Mouse (Mus musculus) kidney, postnatal 25 days (tissue): ENCODE results near the gene Uhrf1.
"Not testable (repeated sequence)": the region's sequence is repeated elsewhere in the genome, so short reads cannot be mapped to it uniquely, and the experiment has no call there.

Source experiments
- DNase-seq, 2 experiments: peaks; one replicate each; pipeline ENCODE4 v3.0.0; 2021; ENCODE audit warnings: mixed read lengths in 2 of 2

Gene Uhrf1

DNA sequence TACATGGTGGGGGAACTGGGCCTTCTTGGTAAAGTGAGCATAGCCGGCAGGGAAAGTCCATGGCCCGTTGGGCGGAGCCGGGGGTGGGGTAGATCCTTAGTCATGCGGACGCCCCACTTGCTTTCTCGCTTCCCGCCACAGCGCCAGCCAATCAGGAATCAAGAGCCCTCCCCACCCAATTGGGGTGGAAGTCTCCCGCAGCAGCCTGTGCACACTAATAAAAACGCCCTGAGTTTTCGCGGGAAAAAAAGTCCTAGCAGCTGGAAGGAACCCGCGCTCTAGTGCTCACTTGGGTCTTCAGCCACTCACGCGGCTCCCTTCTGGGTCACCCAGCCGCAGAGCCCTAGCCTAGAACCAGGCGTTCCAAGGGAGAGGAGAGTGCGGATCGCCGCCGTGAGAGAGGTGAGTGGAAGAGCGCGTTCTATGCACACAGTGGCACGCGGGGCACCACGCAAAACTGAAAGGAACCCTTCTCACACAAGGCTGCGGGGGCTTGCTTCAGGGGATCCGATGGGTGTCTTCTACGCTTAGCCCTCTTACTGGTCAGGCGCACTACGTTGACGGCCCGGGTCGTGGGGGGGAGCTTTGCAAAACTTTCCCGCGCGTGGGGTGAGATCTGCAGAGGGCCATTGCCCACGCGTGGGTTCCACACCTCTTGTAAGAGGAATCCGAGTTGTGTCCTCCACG, at the start of gene Uhrf1:
Uhrf1 (plus strand) TSS at position 162 of the 687 bp plus-strand sequence.
- peak; percentile 82 to 93 for DNase-seq

DNA sequence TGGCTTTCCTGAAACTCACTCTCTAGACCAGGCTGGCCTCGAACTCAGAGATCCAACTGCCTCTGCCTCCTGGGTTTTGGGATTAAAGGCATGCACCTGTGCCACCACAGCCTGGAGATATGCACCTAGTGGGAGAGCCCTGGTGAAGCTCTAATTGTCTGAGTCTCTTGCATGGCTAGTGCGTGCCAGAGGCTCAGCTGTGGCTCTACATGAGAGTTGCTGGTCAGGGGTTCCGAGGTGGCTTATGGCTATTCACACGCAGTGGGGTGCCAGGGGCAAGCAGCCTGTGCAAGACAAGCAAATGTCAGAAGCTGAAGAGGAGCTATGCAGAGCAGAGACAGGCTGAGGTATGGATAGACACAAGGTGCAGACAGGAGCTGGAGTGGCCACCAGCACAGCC, 48.4 kb upstream of the Uhrf1 start:
- DNase-seq: no peak

DNA sequence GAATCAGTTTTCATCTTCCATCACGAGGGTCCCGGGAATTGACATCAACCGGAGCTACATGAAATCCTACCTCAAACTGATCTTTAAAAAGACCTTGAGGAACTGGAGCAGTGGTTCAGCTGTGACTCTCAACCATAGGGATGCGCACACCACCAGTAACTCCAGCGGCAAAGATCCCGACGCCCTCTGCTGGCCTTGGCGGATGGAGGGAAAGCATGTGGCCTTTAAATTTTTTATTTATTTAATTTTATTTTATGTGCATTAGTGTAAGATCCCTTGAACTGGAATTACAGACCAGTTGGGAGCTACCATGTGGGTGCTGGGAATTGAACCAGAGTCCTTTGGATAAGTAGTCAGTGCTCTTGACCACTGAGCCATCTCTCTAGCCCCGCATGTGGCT, 47.7 kb upstream of the Uhrf1 start:
- no peak for DNase-seq

DNA sequence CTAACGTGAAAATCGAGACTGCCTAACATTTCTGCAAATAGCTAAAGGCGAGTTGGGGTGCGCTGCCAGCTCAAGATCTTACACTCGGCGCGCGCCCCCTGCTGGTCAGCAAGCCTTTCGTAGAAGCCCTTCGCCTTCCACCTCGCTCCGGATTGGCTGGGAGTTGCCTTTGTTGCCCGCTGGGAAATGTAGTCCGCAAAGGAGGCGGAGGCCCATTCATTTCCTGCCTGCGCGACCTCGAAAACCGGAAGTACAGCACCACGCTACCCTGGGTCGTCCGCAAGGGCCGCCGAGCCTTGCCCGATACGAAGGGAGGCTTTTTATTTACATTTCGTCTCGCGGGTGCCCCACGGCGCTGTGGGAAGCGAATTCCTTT, 47.3 kb upstream of the Uhrf1 start:
- peak; percentile 99 for DNase-seq

DNA sequence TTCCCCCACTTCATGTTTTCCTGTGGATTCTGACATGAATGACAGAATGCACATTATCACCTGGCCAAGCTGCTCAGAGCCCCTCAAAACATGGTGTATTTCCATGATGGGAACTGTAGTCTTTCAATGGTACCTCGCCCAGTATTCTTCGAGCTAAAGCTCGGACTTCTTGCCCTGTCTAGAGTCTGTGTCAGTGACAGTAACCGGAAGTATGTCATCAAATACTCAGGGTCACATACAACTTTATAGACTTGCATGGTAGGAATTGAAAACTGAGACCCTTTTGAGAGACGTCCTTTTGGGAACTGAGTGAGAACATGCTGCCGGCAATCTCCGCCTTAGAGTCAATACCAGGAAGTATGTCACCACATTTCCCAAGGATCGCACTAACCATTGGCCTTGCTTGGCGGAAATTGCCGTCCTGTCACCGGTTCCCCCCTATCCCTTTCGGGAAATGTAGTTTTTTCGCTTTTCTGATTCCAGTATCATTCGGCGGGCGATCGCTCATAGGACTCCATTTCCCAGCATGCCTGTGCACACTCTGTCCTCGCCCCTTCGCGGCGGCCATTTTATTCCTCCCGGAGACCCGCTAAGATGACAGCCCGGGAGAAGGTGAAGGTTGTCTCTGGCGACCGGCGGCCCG, 46.8 kb upstream of the Uhrf1 start, which contains the start of gene Fem1a:
Fem1a (plus strand) TSS at position 572 of the 643 bp plus-strand sequence.
- peak; percentile 93 to 97 for DNase-seq

DNA sequence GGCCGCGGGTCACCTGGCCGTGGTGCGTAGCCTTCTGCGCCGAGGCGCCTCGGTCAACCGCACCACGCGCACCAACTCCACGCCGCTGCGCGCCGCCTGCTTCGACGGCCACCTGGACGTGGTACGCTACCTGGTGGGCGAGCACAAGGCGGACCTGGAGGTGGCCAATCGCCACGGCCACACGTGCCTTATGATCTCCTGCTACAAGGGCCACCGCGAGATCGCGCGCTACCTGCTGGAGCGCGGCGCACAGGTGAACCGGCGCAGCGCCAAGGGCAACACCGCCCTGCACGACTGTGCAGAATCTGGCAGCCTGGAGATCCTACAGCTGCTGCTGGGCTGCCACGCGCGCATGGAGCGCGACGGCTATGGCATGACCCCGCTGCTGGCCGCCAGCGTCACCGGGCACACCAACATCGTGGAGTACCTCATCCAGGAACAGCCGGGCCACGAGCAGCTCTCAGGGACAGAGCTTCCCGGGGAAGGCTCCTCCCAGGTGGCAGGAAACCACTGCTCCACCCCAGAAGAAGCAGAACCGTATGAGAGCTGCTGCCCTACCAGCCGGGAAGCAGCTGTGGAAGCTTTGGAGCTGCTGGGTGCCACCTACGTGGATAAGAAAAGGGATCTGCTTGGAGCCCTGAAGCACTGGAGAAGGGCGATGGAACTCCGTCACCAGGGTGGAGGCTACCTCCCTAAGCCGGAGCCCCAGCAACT, 45.8 kb upstream of the Uhrf1 start:
- peak; percentile 31 to 77 for DNase-seq

DNA sequence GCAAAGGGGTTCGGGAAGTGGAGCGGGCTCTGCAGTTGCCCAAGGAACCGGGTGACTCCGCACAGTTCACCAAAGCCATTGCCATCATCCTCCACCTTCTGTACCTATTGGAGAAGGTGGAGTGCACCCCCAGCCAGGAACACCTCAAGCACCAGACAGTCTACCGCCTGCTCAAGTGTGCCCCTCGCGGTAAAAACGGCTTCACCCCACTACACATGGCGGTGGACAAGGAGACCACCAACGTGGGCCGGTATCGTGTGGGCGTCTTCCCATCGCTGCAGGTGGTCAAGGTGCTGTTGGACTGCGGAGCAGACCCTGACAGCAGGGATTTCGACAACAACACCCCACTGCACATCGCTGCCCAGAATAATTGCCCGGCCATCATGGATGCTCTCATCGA, 44.9 kb upstream of the Uhrf1 start:
- DNase-seq: not testable (repeated sequence)

DNA sequence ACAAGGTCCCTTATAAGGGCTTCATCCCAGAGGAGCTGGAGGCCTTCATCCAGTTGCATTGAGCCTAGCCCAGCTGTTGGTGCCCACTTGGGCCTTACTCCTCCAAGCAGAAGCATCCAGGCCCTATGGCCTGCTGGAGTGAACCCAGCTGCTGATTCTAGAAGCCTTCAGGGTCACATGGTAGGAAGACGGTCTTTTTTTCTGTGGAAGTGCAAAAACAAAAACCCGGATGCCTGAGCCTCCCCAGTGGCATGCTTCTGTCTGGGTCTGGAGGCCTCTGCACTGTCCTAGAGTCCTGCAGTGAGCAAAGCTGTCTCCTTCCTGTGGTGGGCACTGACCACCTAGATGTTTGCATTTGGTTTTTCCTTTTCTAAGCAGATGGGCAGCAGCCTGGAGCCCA, 44.3 kb upstream of the Uhrf1 start:
- DNase-seq: not testable (repeated sequence)

DNA sequence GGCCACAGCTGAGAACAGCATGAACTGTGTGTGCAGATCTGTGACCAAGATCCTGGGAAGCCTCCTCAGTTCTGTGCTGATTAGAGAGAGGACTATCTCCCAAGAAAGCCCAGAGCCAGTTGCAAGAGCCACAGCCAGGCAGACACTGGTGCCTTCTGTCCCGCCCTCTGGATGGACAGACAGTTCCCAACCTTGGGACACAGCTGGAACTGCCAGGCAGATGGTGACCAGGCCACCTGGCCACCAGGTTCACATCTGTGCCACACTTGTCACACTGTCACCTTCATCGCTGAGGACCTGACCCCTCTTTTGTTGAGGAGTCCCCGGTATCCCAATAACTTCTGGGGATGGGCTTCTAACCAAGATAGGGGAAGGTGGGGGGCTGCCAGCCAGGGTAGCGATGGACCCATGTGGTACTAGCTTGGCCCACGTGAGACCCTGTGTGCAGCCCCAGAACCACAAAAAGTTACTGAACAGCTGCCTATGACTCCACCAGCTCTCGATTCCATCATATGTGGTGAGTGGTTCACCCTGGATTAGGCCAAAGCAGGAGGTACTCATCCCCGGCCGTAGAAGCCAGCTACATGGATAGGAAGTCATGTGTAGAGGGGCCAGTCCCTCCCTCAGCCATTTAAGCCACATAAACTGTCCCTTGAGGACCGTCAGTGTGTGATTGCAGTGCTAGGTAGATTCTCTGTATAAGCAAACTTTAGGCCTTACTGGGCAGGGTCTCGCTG, 43.7 kb upstream of the Uhrf1 start:
- no peak for DNase-seq

DNA sequence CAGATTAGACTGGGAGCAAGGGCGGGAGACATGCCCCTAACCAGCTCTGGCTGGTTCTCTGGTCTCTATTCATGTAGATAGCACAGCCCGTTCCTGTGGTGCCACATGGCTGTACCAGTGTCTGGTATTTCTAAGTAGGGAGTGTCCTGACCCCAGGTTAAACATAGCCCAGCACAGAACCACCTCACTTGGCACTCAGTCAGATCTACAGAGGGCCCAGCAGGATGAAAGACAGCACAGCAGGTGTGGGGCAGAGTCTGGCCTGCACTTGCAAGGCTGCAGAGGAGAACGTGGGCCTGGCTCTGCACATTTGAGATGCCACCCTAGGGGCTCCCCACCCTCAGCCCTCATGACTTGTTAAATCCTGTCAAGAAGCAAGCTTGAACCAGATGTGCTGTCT, 42.0 kb upstream of the Uhrf1 start:
- DNase-seq: peak; percentile 38 to 75

DNA sequence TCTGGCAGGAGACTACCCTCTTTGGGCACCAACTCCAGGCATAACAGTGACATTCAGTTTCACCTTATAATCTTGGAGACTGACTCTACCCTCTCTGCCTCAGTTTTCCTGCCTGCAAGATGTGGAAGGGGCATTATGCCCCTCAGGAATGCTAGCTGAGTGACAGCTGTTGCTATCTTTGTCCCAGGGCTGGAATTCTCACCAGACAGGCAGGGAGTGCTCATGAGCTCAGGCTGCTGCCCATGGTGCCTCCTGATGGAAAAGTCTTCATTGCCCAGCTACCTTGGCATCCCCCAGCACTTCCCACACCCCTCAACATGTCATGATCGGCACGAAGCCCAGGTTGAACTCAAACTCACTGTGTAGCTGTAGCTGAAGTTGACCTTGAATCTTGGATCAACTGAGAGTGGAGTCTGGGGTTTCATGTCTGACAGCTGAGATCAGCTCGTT, 40.5 kb upstream of the Uhrf1 start:
- no peak for DNase-seq

DNA sequence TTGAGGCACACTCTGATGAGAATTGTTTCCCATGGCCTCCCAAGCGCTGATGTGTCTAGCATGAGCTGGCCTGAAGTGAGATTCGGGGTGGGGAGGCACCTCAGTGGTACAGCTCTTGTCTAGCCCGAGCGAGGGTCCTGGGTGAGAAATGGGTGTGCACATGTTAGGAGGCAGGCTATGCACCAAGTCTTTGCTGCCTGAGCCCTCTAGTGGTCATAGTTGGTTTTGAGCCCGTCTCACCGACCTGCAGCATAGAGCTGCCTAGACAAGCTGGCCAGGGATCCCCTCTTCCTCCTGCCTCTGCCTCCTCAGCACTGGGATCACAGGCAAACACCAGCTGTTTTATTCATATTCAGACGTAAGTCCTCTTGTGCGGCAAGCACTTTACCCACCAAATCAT, 39.1 kb upstream of the Uhrf1 start:
- DNase-seq: peak; percentile 86 to 90

DNA sequence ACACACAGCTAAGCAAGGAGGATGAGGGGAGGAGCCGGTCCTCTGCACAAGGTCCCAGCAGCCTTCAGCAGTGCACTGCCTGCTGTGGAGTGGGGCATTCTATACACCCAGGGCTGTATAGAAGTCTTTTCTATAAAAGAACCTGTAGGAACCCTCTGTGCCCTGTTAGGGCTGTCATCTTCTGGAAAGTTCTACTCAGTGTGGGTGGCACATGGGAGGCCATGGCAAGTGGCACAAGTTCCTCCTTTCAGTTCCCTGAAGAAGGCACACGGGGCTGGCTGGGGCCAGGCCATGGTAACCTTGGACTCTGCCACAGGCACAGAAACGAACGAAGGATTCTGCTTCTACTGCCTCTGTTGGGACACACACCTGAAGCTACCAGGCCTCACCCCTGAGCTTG, 38.1 kb upstream of the Uhrf1 start:
- no peak for DNase-seq

DNA sequence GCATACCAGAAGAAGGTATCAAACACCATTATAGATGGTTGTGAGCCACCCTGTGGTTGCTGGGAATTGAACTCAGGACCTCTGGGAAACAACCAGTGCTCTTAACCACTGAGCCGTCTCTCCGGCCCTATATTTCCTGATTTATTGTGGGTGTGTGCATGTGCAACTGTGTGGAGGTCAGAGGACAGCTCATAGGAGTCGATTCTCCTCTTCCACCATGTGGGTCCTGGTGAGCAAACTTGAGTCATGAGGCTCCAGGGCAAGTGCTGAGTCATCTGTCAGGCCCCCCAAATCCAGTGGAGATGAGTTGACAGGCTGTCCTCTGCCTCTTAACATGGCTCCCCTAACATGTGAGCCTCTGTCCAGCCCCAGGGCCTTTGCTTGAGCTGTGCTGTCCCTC, 37.3 kb upstream of the Uhrf1 start:
- DNase-seq: no peak

DNA sequence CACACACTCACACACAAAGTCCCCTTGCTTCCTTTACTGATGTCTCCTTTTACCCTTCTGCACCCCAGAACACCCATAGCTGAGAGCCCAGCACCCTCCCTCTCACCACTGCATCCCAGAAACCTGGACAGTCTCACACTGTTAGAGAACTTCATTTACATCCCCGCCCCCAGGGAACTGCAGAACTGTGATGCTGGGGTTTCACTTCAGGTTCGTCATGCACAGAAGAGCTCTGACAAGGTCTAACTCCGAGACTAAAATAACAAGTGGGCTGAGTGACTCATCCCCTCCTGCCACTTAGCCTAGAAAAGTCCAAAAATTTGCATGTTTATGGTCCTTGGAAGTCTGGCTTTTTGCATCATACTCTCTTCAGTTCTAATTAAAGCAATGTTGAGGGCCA, 36.9 kb upstream of the Uhrf1 start:
- peak in 1 of 2 experiments; percentile 42 for DNase-seq

DNA sequence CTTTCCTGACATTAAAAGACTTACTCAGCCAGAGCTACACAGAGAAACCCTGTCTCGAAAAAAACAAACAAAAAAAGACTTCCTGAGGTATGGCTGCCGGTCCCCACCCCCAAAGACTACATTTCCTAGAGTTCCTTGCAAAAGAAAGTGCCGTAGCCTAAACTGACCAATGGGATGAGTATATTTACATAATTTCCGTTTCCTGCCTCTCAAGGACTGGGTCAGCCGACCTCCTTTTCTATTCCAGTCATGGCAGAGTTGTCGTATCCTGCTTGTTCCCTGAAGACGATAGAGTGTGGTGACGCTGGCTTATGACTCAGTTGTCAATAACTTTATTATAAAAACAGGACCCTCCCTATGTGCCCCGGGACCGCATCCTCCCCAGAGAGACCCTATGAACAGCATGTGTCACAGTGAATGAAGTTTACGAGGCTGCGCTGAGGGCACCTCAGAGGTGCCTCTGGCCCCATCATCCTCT, 33.9 kb upstream of the Uhrf1 start:
- peak; percentile 77 to 86 for DNase-seq

DNA sequence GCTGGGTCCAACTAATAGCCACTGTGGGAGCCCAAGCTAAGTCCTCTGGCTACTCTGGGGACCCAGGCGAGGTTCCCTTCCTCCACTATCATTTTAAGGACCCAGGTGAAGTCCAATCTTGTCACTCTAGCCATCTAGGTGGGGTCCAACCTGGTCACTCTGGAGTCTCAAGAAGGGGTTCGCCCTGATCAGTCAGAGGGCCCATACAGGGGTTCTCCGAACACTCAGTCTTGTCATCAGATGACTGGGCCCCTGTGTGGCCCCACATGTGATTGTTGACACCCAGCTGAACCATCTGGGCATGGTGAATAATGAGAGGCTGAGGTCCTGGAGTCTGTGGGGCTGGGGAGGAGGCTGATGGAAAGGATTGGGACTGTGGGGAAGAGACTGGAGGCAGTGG, 33.4 kb upstream of the Uhrf1 start:
- DNase-seq: no peak

DNA sequence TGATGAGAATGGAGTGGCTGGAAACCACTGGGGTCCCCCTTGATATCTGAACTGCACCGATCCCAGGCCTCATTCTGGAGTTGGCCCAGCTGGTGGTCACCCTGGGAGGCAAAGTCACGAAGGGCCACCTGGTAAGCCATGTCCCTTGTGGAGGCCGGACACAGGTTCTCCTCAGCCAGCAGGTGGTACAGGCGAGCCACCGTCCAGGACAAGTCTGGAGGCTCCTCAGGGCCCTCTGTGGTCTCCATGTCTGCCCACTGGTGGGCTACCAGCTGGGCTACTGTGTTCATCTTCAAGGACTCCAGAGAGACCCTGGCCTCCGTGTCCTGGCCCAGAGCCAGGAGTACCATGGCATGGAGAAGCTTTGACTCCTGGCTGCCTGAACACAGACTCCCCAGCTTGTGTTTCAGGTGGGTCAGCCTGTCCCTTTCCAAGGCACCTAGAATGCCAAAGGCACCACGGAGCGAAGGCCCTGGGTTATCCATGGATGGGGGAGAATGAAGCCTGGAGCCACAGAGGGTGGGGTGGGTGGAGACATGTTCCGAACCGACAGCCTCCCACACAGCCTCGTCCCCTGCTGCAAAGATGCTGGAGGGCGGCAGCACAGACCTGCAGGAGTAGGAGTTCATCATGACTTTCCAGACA, 31.4 kb upstream of the Uhrf1 start:
- DNase-seq: peak in 1 of 2 experiments; percentile 54

DNA sequence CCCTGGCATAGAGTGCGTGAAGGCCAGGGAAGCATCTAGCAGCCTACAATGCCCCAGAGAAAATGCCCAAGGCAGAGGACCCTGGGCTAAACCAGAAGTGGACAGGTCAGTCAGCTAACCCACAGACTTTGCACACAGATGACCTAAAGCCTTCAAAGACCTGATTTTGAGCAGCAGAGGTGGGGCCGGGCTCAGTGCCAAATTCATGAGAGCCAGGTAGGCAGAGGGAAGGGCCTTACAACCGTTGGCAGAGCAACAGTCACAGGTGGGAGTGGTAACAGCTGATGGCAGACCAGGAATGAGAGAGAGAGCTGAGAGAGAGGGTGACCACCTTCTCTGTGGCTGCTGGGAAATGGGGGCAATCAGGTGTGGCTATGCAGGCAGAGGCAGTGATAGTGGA, 30.5 kb upstream of the Uhrf1 start:
- peak; percentile 69 to 81 for DNase-seq

DNA sequence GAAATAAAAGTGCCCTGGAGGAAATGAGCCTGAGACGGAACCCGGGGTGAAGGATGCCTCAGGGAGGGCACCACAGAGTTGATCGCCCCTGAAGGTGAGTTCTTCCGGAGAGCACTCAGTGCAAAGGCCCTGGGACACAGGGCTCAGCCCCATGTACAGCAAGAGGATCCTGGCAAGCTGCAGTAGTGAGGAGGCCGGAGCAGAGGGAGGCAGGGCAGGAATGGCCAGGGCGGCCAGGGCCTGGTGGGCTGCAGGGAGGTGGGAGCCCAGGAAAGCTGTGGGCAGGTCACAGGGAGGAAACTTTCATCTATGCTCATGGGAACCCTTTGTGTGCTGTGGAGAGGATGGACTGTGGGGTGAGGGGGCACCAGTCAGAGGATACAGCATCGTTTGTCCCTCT, 29.6 kb upstream of the Uhrf1 start:
- DNase-seq: peak in 1 of 2 experiments; percentile 34

DNA sequence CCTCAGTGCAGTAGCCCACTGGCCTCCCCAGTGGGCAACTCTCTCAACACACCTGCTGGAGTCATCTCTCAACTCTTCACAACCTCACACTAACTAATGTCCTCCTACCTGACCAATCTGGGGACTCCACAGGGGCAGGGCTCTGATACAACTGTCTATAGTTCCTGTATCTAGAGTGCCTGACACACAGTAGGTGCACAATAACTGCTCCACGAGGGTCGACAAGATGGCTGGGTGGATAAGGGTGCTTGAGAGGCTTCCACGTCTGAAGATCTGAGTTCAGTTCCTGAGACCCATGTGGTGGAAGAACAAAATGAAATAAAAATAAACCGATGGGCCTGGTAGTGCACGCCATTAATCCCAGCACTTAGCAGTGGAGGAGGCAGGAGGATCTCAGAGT, 29.1 kb upstream of the Uhrf1 start:
- peak in 1 of 2 experiments; percentile 31 for DNase-seq

DNA sequence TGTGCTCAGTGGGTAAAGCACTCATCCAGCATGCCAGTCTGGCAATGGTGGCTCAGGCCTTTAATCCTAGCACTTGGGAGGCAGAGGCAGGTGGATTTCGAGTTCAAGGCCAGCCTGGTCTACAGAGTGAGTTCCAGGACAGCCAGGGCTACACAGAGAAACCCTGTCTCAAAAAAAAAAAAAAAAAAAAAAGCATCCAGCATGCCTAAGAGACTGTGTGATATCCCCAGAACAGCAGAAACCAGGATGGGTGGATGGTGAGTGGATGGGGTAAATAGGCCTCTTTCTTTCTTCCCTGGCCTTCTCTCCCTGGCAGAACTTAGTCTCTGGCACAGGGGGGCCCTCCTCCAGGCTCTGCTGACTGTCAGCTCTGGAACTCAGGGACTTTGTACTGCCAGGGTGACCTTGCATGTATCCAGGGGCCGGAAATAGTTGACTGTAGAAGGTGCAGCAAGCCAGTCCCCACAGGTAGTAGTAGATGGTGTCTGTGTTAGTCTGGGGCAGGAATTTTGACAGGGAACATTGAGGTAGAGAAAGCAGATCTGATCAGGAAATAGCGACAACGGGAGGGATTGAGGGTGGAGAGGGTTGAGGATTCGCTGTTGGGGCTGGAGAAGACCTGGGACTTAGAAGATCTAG, 27.2 kb upstream of the Uhrf1 start:
- peak; percentile 69 to 90 for DNase-seq
